Mouse (Mus musculus): Measurements from ENCODE around the gene Mb. TPM values are rescaled to one million over a fixed set of nuclear protein-coding genes. Genes with fewer than 3 reads are reported as not detected.
A peak's percentile ranks its signal among the peaks of the same experiment; 100 is the strongest.

Mb gene
- not detected in 2 replicates for total RNA-seq (2014; fragmentation: Nextera tagmentation)
- total RNA-seq (2017): not detected in 2 replicates

DNA sequence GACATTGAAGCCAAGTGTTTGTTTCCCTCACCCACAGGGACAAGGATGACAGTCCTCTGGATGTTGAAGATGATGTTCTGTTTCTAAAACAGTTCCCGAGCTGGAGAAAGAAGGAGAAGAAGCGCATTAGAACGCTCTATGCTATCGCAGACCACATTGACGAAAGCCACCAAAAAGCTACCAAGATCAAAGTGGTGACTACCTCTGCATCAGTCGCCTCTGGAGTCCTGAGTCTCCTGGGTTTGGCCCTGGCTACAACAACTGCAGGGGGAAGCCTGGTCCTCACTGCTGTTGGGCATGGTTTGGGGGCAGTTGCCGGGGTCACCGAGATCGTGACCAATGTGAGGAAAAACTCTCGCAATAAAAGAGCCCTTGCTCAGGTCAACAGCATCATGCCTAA lies at the start of gene Mb:
Gene Mb, minus strand, starts transcription at position 101 of the 400 bp plus-strand sequence.
- no peak for ATAC-seq (replicated peaks; ENCODE audit: low FRiP score, low TSS enrichment, poor library complexity, severe bottlenecking)

DNA sequence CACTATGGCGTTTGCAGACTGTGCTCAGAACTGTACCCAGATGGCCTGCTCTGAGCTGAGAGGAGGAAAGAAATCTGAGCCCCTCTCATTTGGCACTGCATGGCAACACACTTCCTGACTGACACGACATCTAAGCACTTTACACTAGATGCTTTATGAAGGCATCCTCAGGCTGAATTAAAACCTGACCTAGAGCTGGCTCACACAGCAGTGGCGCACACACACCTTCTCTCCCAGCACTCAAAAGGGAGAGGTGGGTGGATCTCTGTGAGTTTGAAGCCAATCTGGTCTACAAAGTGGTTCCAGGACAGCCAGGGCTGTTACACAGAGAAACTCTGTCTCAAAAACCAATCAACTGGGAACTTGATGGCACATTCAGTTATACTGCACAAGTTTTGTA lies 49.3 kb upstream of the Mb start:
- ATAC-seq (replicated peaks; ENCODE audit: low FRiP score, low TSS enrichment, poor library complexity, severe bottlenecking): no peak

DNA sequence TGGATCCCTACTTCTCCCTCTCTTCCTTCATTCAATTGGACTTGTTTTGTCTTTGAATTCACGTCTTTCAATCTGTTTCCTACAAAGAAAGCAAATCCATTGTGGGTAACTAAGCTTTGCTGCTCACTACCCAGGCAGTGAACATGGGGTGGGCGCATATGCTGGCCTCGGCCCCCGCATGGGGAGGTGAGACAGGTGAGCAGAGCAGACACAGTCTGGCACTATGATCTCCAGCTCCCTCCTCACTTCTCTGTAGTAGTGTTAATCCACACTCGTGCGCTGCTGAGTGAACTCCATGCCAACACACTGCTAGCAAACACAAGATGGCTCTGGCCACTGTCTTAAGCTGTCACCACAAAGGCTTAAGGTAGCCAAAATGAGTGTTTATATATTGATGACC lies 46.9 kb upstream of the Mb start:
- no peak for ATAC-seq (replicated peaks; ENCODE audit: low FRiP score, low TSS enrichment, poor library complexity, severe bottlenecking)

GRCm38 (mm10) chr15:77095216-77095615 lies 44.7 kb upstream of the Mb start:
- no peak for ATAC-seq (replicated peaks; ENCODE audit: low FRiP score, low TSS enrichment, poor library complexity, severe bottlenecking)

- ATAC-seq (replicated peaks; ENCODE audit: low FRiP score, low TSS enrichment, poor library complexity, severe bottlenecking): no peak
These were observed 44.0 kb upstream of the Mb start for GRCm38 (mm10) chr15:77094431-77094830.

GRCm38 (mm10) chr15:77091394-77091793 lies 40.9 kb upstream of the Mb start:
- ATAC-seq (replicated peaks; ENCODE audit: low FRiP score, low TSS enrichment, poor library complexity, severe bottlenecking): no peak

DNA sequence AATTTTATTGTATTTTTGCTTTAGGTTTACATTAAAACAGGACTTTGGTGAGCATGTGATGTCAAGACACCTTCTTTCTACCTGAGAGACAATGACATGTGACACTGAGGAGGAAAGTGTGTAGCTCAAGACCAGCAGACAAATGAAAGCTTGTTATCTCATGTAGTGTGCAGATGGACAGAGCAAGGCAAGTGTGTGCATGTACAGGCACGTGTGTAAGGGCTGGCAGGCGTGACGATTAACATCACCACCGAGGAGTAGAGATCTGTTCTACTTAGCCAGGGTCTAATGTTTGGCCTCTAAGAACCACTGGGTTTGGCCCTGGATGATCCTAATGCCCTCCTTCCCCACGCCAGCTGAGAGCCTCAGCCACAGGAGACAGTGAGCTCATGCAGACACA lies 40.1 kb upstream of the Mb start:
- ATAC-seq (replicated peaks; ENCODE audit: low FRiP score, low TSS enrichment, poor library complexity, severe bottlenecking): no peak

DNA sequence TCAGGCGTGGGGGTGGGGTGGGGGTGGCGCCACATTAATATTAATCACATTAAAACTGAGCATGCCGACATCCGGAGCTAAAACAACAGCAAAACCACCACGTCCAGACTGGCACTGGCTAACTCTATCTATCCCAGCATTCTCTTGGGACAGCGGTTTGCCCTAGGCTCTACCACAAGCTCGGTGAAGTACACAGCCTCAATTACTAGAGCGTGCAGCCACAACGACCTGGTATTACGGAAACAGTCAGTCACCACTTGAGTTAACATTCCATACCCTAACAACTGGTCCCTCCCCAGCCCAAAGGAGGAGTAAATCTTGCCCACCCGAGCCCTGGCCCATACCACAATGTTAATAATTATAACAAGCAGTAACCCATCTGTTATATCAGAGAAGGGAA lies 38.8 kb upstream of the Mb start:
- ATAC-seq (replicated peaks; ENCODE audit: low FRiP score, low TSS enrichment, poor library complexity, severe bottlenecking): no peak

DNA sequence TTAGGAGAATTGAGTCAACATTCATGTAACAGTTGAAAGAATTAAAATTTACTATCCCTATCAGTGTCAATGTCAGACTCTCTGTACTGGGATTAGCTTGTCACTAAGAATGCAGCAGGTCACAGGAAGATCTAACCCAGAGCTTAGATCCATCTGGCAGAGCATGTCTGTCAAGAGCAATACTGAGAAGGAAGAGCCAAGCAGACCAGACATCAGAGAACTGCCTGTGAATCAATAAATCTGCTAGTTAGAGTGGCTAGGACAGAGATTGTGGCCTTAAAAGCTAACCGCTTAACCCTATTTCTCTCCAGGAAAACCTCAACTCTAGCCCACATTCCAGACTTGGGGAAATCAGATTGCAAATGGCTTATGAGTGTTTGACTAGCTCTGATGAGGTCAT lies 36.0 kb upstream of the Mb start:
- no peak for ATAC-seq (replicated peaks; ENCODE audit: low FRiP score, low TSS enrichment, poor library complexity, severe bottlenecking)

- no peak for ATAC-seq (replicated peaks; ENCODE audit: low FRiP score, low TSS enrichment, poor library complexity, severe bottlenecking)
These were observed 35.3 kb upstream of the Mb start for GRCm38 (mm10) chr15:77085818-77086217.

DNA sequence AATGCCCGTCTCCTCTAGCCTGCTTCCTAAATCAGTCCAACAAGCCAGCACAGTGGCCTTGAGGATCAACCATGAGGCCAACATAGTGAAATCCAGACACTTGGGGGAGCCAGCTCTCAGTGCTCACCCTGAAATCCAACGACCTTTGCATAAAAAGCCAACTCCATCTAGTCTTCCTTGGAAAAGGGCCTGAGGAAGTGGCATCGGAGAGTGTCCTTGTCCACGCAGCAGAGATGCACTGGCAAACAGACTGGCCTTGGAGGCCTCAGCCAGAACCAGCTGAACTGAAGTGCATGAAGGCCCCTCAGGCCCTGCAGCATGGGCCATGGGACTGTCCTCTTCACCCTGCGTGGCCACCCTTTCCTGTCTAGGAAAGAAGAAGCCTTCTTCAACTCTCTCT lies 31.0 kb upstream of the Mb start:
- no peak for ATAC-seq (replicated peaks; ENCODE audit: low FRiP score, low TSS enrichment, poor library complexity, severe bottlenecking)

- no peak for ATAC-seq (replicated peaks; ENCODE audit: low FRiP score, low TSS enrichment, poor library complexity, severe bottlenecking)
These were observed 30.3 kb upstream of the Mb start for GRCm38 (mm10) chr15:77080684-77081254.

DNA sequence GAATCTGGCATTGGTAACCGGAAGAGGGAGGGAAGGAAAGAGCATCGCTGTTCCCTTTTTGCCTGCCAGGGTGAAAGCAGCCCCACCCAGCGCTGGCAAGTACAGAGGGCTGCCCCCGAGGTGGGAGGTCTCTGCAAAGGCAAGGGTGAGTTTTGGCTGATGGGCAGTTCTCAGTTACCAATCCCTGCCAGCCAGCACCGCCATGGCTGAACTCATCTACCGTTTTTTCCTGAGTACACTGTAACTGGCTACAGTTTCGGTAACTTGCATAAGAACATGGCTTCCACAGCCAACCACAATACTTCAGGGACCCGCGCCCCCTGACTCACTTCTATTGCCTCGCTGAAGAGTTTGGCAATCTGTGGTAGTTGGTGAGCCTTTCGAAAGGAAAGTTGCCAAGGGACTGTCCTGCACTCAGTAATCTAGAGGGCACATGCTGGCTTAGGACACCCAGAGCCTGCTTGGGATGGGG lies 29.5 kb upstream of the Mb start:
- ATAC-seq (replicated peaks; ENCODE audit: low FRiP score, low TSS enrichment, poor library complexity, severe bottlenecking): no peak

- no peak for ATAC-seq (replicated peaks; ENCODE audit: low FRiP score, low TSS enrichment, poor library complexity, severe bottlenecking)
These were observed 28.9 kb upstream of the Mb start for GRCm38 (mm10) chr15:77079256-77079822.

- ATAC-seq (replicated peaks; ENCODE audit: low FRiP score, low TSS enrichment, poor library complexity, severe bottlenecking): no peak
These were observed 28.3 kb upstream of the Mb start for GRCm38 (mm10) chr15:77078786-77079185.

GRCm38 (mm10) chr15:77077906-77078305 lies 27.4 kb upstream of the Mb start:
- ATAC-seq (replicated peaks; ENCODE audit: low FRiP score, low TSS enrichment, poor library complexity, severe bottlenecking): no peak

GRCm38 (mm10) chr15:77076523-77076922 lies 26.1 kb upstream of the Mb start:
- ATAC-seq (replicated peaks; ENCODE audit: low FRiP score, low TSS enrichment, poor library complexity, severe bottlenecking): no peak

DNA sequence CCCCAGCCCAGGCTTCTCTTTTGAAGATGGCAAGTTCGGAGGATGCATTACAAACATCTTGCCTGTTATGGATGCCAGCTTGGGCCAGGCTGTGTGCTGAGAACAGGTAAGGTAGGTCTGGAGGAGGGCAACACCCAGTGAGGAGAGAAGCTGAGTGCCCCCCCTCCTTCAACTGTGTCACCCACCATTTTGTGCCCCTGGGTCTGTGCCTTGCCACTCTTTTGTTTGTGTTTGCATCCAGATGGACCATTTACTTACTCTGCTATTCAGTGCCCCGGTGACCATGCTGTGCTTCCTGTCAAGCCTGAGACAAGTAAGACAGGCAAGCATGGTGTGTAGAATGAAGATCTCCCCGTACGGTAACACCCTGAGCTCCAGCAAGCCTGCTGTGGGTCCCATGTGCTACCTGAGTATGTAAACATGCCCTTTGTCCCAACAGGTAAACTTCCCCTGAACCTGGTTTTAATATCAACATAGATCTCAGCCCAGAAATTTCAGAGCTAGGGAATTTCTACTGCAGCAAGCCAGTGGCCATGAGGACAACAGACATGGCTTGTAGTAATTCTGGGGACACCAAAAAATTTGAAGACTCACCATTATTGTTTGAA lies 22.2 kb upstream of the Mb start:
- no peak for ATAC-seq (replicated peaks; ENCODE audit: low FRiP score, low TSS enrichment, poor library complexity, severe bottlenecking)

DNA sequence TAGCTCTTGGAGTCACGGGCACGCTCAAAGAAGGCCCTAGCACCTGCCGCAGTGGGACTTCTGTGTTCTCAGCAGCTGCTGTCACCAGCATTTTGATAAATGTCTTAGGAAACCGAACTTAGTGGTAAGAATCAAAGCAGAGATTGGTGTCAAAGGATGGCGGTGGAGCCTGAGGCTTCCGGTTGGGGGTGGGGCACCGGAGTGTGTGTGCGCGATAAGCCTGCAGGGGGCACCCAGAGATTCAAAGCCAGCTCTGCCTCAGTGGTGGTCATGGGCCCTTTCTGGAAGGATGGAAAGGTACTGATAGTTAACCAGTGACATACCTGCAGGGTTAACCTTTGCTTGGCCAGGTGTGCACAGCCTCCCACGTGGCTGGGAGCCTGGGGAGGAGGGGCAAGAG lies 21.0 kb upstream of the Mb start:
- peak; percentile 55; the same call in 1 of the 2 replicates for ATAC-seq (replicated peaks; ENCODE audit: low FRiP score, low TSS enrichment, poor library complexity, severe bottlenecking)

DNA sequence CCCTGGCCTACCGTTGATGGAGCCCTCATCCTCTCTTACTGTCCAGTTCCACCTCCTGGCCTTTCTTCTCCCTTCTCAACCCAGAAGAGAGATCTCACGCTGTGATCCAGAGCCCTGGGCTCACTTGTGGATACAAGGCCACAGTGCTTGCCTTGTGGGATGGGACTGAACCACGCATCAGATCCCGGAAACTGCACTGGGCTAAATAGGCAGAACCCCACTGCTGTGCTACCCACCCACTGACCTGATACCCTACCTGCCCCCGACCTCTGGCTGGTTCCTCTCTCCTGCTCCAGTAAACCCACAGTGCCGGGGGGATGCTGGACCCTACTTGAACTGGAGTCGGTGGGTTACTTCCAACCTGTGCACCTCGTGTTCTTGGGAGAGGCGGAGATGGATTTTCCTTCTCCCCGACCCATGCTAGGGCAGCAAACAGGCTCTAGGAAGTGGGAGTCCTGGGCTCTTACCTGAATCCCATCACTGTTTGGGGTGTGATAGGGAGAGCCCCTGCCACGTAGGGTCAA lies 20.3 kb upstream of the Mb start:
- no peak for ATAC-seq (replicated peaks; ENCODE audit: low FRiP score, low TSS enrichment, poor library complexity, severe bottlenecking)

GRCm38 (mm10) chr15:77069019-77069418 lies 18.5 kb upstream of the Mb start:
- ATAC-seq (replicated peaks; ENCODE audit: low FRiP score, low TSS enrichment, poor library complexity, severe bottlenecking): no peak
